Mouse (Mus musculus) hindbrain, embryonic 15.5 days (tissue): Measurements from ENCODE around the gene Cdk19. TPM values are rescaled to one million over a fixed set of nuclear protein-coding genes. Genes with fewer than 3 reads are reported as not detected.

Experiments used
- ATAC-seq: fragments of 200-750 bp; cut with Nextera tagmentation; 2 replicates; pipeline ENCODE4 v1.8.0; 2017; ENCODE audit warnings: low read depth, moderate number of reproducible peaks, moderate TSS enrichment; ENCODE audit not compliant: low FRiP score
- H3K27ac ChIP-seq: fragments of 300-500 bp; sonication (generic); replicated peaks from 2 replicates; pipeline ENCODE4 v1.5.1; 2015; ENCODE audit warnings: mild to moderate bottlenecking, inconsistent platforms
- H3K27me3 ChIP-seq: fragments of 300-500 bp; sonication (generic); 2 replicates; pipeline ENCODE4 v1.6.1; 2015; ENCODE audit warnings: control low read depth, inconsistent platforms
- H3K36me3 ChIP-seq: fragments of 300-500 bp; sonication (generic); 2 replicates; pipeline ENCODE4 v1.6.1; 2015; ENCODE audit warnings: control low read depth, inconsistent platforms
- H3K4me1 ChIP-seq: fragments of 300-500 bp; sonication (generic); replicated peaks from 2 replicates; pipeline ENCODE4 v1.6.1; 2015; ENCODE audit warnings: control low read depth, inconsistent platforms
- H3K4me2 ChIP-seq: fragments of 300-500 bp; sonication (generic); 2 replicates; pipeline ENCODE4 v1.6.1; 2015; ENCODE audit warnings: moderate library complexity, mild to moderate bottlenecking, inconsistent platforms
- H3K4me3 ChIP-seq: fragments of 300-500 bp; sonication (generic); 2 replicates; pipeline ENCODE4 v1.5.1; 2015; ENCODE audit warnings: mild to moderate bottlenecking, inconsistent platforms
- H3K9ac ChIP-seq: fragments of 300-500 bp; sonication (generic); 2 replicates; pipeline ENCODE4 v1.6.1; 2015; ENCODE audit warnings: inconsistent platforms
- H3K9me3 ChIP-seq: fragments of 300-500 bp; sonication (generic); 2 replicates; pipeline ENCODE4 v1.6.1; 2016; ENCODE audit warnings: control low read depth, inconsistent platforms
- WGBS: fragments of 180-500 bp; shearing (Covaris S2); methylation state at CpG from one replicate; pipeline ENCODE4 v1.1.7; 2015; 5-methylcytosine and 5-hydroxymethylcytosine counted together
- polyA plus RNA-seq: library from polyadenylated mRNA; unstranded; fragments of >200 nt; fragmentation: Nextera tagmentation; extraction: Ambion mirVana; gene quantifications from 2 replicates; pipeline ENCODE4 v1.2.1, GENCODE M21; 2015

The Cdk19 gene
- polyA plus RNA-seq, 1 experiment from 2014 or later: 11.7 TPM

GRCm38 (mm10) chr10:40479621-40480193 lies 140.3 kb downstream of the Cdk19 start:
- no peaks in the 10 kb centered on the region for H3K9me3 ChIP-seq
- H3K27me3 ChIP-seq: no peaks in the 10 kb centered on the region
- no peak overlapping the region for H3K27ac ChIP-seq
- H3K4me2 ChIP-seq: no peak overlapping the region
- H3K4me3 ChIP-seq: no peak overlapping the region
- 66% methylated on average over 8 of the region's 8 CpGs for WGBS
- no peak overlapping the region for H3K9ac ChIP-seq
- H3K4me1 ChIP-seq: no peaks in the 10 kb centered on the region
- peaks cover 11% of the 10 kb centered on the region; the same call in 1 of the 2 replicates for H3K36me3 ChIP-seq
- ATAC-seq: no peak

DNA sequence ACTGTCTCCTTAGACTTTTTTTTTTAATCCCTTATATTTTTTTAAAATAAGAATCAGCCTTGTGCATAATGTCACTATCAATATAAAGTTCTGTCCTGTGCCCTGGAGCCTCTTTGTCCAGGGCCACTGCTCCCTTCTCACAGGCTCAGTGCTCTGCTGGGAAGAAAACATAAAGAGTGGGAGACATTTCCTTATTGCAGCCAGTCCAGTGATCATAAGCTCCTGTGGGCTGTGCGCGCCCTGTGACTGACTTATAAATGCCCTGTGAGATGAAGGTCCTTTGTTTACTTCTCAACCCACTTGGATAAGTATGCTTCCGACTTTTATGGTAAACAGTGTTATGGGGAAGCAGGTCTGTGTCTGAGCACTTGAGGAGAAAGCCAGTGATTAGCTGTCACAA lies 142.2 kb downstream of the Cdk19 start:
- WGBS: 91% methylated on average over 3 of the region's 3 CpGs
- no peaks in the 10 kb centered on the region for H3K9me3 ChIP-seq
- H3K36me3 ChIP-seq: peaks cover 11% of the 10 kb centered on the region; the same call in 1 of the 2 replicates
- no peaks in the 10 kb centered on the region for H3K4me1 ChIP-seq
- H3K4me3 ChIP-seq: no peak overlapping the region
- no peak overlapping the region for H3K27ac ChIP-seq
- H3K27me3 ChIP-seq: no peaks in the 10 kb centered on the region
- no peak for ATAC-seq
- H3K9ac ChIP-seq: no peak overlapping the region
- H3K4me2 ChIP-seq: no peak overlapping the region

GRCm38 (mm10) chr10:40482285-40482684 lies 142.9 kb downstream of the Cdk19 start:
- Histone ChIP-seq H3K9ac (no peak overlapping the region), H3K4me1 (no peaks in the 10 kb centered on the region), H3K4me2 (no peak overlapping the region), H3K36me3 (peaks cover 11% of the 10 kb centered on the region; the same call in 1 of the 2 replicates), H3K27me3 (no peaks in the 10 kb centered on the region), H3K4me3 (no peak overlapping the region), H3K27ac (no peak overlapping the region), H3K9me3 (no peaks in the 10 kb centered on the region)
- no peak for ATAC-seq
- WGBS: 89% methylated on average over 6 of the region's 6 CpGs

DNA sequence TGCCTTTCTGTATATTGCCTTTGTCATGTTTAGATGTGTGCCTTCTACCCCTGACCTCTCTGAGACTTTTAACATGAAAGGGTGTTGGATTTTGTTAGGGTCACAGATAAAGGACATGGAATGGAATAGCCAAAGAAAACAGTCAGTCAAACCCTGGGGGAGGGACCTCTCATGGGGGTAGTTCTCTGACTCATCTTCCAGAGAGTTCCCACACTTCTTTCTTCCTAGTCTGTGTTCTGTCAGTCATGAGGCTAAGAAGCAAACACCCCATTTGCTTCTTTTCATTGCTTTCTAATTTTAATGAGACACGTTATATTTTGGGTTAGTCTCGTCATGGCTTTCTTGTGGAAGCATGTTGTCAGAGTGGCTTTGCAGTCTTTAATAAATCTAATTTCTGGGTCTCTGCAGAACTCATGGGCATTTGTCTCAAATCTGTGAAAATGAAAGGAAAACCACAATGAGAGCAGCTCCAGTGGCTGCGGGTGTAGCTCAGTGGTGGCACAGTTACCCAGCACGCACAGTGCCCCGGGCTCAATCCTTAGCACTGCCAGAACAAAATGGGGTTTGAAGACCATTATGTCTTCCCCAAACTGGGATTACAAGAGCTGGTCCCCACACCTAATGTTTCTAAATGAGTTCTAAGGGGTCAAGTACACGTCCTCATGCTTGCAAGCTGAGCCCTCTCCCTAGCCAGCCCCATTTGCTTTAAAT lies 149.9 kb downstream of the Cdk19 start:
- ATAC-seq: no peak
- Histone ChIP-seq H3K27ac (no peak overlapping the region), H3K4me3 (no peak overlapping the region), H3K27me3 (no peaks in the 10 kb centered on the region), H3K4me2 (no peak overlapping the region), H3K9me3 (no peaks in the 10 kb centered on the region), H3K36me3 (no peaks in the 10 kb centered on the region), H3K9ac (no peak overlapping the region), H3K4me1 (no peaks in the 10 kb centered on the region)
- 87% methylated on average over 6 of the region's 6 CpGs for WGBS

DNA sequence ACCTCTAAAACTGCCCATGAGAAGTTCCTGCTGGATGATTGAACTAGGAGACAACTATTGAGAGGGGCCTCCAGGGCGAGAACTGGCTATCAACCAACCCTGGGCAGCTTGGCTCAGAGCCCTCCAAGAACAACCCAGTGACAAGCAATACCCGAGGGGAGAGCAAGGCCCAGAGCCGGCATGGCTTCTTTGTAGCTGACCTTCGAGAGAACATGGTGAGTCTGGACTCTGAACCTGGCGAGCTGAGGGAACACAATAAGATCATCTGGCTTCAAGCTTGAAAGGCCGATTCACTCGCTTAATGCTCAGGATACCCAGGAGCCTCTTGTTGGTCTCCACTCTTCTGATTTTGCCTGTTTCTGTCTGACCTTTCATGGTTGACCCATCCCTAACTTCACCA lies 151.8 kb downstream of the Cdk19 start:
- no peaks in the 10 kb centered on the region for H3K36me3 ChIP-seq
- no peaks in the 10 kb centered on the region for H3K9me3 ChIP-seq
- H3K9ac ChIP-seq: no peak overlapping the region
- WGBS: 94% methylated on average over 7 of the region's 7 CpGs
- no peak overlapping the region for H3K27ac ChIP-seq
- no peaks in the 10 kb centered on the region for H3K27me3 ChIP-seq
- no peak overlapping the region for H3K4me3 ChIP-seq
- no peaks in the 10 kb centered on the region for H3K4me1 ChIP-seq
- ATAC-seq: no peak
- no peak overlapping the region for H3K4me2 ChIP-seq

- 81% methylated on average over 10 of the region's 10 CpGs for WGBS
- ATAC-seq: no peak
- H3K27me3 ChIP-seq: no peaks in the 10 kb centered on the region
- no peak overlapping the region for H3K4me3 ChIP-seq
- H3K9me3 ChIP-seq: no peaks in the 10 kb centered on the region
- H3K4me1 ChIP-seq: no peaks in the 10 kb centered on the region
- H3K36me3 ChIP-seq: no peaks in the 10 kb centered on the region
- H3K4me2 ChIP-seq: no peak overlapping the region
- no peak overlapping the region for H3K27ac ChIP-seq
- no peak overlapping the region for H3K9ac ChIP-seq
Observed at GRCm38 (mm10) chr10:40491748-40492147, 152.4 kb downstream of the Cdk19 start.

DNA sequence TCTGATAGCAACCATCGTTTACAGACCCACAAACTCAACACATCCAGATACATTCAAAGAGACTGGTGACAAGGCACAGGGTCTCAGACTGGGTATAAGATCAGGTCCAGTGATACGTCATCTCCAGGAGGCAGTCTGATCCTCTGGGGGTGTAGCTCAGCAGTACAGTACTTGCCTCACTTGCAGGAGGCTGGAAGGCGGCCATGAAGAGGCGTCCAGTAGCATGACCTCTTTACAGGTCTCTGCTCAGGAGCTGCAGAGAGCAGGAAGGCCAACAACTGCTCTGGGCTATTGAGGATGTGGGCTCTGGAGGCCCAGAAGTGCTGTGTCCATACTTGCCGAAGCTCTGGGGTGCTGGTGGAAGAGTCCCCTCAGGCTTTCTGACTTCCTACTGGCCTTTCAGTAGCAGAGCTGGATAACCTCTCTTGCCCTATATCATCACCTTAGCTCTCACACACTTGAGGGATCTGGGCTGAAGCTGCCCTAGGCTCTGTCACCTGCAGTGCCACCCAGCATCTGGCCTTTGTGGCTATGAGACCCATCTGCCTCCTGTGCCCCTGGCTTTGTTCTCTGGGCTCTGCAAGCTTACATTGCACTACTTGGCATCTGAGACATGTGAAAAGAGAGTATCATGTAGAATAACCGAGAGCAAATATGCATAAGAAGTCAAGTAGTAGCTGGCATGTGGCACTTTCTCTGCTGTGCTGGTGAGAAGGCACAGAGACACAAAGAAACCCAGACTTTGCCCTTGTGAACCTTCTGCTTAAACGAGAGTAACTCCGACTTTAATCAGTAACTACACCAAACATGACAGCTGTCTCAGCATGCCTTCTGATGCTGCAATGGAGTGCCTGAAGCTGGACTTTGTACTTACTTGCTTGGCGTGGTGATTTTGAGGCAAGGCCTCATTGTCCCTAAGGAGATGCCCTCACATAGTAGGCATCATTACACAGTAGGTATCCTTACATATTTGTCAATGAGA lies 155.1 kb downstream of the Cdk19 start:
- WGBS: 78% methylated on average over 9 of the region's 9 CpGs
- Histone ChIP-seq H3K4me1 (no peaks in the 10 kb centered on the region), H3K4me3 (no peak overlapping the region), H3K27ac (no peak overlapping the region), H3K36me3 (no peaks in the 10 kb centered on the region), H3K27me3 (no peaks in the 10 kb centered on the region), H3K4me2 (no peak overlapping the region), H3K9me3 (no peaks in the 10 kb centered on the region), H3K9ac (no peak overlapping the region)
- no peak for ATAC-seq

DNA sequence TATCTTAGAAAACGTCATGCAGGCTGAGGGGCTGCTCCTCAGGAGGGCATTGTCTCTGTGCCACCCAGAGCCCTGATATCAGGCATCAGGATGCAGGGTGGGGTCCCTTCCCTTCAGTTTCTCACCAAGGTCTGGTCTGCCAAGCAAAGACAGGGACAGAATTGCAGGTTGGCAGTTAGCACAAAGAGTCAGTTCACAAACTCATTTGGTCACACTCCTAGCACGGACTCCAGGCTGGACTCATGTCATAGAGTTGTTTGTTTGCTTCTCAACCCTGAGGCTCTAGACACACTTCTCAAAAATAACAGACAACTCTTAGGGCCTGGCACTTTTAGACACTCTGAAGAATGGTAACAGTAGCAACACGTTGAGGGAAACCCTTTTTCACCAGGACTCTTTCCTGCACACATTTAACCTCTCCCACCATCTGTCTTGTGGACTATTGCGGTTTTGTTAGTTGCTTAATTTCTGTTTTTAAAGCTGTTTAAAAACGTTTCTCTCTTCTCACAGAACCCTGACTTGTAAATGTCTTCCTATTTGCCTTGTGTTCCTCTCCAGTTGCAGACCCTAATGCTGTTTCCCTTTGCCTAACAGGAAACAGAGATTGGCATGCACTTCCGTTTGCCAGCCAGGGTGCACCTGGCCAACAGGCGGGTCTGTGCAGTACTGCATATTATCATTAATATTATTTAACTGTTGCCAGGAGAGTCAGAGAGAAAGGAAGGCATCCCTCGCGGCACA lies 158.1 kb downstream of the Cdk19 start:
- H3K9me3 ChIP-seq: no peaks in the 10 kb centered on the region
- H3K9ac ChIP-seq: no peak overlapping the region
- 0 out of 2 replicates have a peak, but pooled peaks cover 5% of the 10 kb centered on the region for H3K4me1 ChIP-seq
- H3K4me3 ChIP-seq: no peak overlapping the region
- H3K36me3 ChIP-seq: no peaks in the 10 kb centered on the region
- 56% methylated on average over 9 of the region's 9 CpGs for WGBS
- H3K4me2 ChIP-seq: no peak overlapping the region
- no peaks in the 10 kb centered on the region for H3K27me3 ChIP-seq
- no peak overlapping the region for H3K27ac ChIP-seq
- ATAC-seq: no peak

GRCm38 (mm10) chr10:40498426-40498825 lies 159.1 kb downstream of the Cdk19 start:
- no peak for ATAC-seq
- 89% methylated on average over 4 of the region's 4 CpGs for WGBS
- H3K27me3 ChIP-seq: no peaks in the 10 kb centered on the region

GRCm38 (mm10) chr10:40499314-40500252 lies 160.2 kb downstream of the Cdk19 start:
- ATAC-seq: peak; percentile 86
- 43% methylated on average over 18 of the region's 18 CpGs for WGBS
- Histone ChIP-seq H3K4me1 (0 out of 2 replicates have a peak, but pooled peaks cover 5% of the 10 kb centered on the region), H3K4me2 (0 out of 2 replicates have a peak overlapping the region, but pooled peaks have one; percentile 2), H3K27ac (peak overlapping the region; percentile 51; the same call in 1 of the 2 replicates), H3K36me3 (no peaks in the 10 kb centered on the region), H3K9me3 (no peaks in the 10 kb centered on the region), H3K27me3 (no peaks in the 10 kb centered on the region), H3K9ac (no peak overlapping the region), H3K4me3 (no peak overlapping the region)

More at GRCm38 (mm10) chr10:40498426-40498825, 159.1 kb downstream of the Cdk19 start:
- no peaks in the 10 kb centered on the region for H3K9me3 ChIP-seq
- H3K4me1 ChIP-seq: 0 out of 2 replicates have a peak, but pooled peaks cover 5% of the 10 kb centered on the region
- no peak overlapping the region for H3K4me3 ChIP-seq
- H3K9ac ChIP-seq: no peak overlapping the region
- no peak overlapping the region for H3K27ac ChIP-seq
- no peaks in the 10 kb centered on the region for H3K36me3 ChIP-seq
- no peak overlapping the region for H3K4me2 ChIP-seq
